Mouse (Mus musculus): ENCODE data around the gene Mrpl17. TPM values are rescaled to one million over a fixed set of nuclear protein-coding genes. Genes with fewer than 3 reads are reported as not detected.

Mrpl17 gene
- polyA plus RNA-seq, 1 experiment from 2014 or later, result 266 TPM

DNA sequence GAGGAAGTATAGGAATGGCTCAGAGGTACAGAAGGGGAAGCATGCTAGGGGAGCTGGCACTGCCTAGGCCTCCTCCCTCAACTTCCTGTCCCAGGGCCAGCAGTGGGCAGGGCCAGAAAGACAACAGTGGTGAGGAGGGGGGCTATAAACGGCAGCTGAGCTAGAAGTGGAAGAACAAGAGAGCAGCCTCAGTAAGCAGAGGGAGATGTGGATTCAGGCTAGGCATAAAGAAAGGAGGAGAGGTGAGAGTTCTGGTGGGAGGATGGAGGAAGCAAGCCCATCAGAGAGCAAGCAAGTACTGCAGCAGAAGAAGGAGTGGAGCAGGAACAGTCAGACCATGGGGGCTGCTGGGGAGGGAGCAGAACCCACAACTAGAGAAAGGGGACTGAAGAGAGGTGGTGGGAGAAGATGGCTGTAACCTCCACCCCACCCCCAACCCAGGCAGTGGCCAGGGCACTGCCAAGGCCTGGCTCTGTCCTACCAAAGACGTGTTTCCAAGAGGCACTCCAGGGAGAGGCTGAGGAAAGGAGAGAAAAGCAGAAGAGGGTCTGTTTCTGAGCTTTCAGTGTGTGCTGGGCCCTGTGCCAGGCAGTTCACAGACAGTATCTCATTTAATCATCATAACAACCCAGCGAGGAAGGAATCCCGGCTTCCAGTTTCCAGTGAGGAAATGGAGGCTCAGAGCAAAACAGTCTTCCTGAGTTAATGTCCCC is 32.2 kb downstream of the Mrpl17 start:
- Histone ChIP-seq H3K27me3 (ENCODE audit: control insufficient read depth, insufficient read depth, low read length) (no peaks in the 10 kb centered on the region), H3K4me1 (ENCODE audit: control insufficient read depth, insufficient read depth, low read length) (peaks cover 23% of the 10 kb centered on the region), H3K9me3 (replicated peaks; ENCODE audit: control insufficient read depth, low read length) (no peaks in the 10 kb centered on the region), H3K27ac (ENCODE audit: low read depth, low read length) (peak overlapping the region; percentile 84), H3K36me3 (ENCODE audit: control insufficient read depth, insufficient read depth, low read length) (0 out of 2 replicates have a peak, but pooled peaks cover 3% of the 10 kb centered on the region), H3K9ac (ENCODE audit: low read depth, low read length) (peak overlapping the region; percentile 1; the same call in 1 of the 2 replicates), H3K4me2 (peak overlapping the region; percentile 45), H3K4me3 (ENCODE audit: low read depth, low read length) (no peak overlapping the region)
- WGBS (ENCODE audit: insufficient replicate concordance), result 26% methylated on average over 4 of the region's 4 CpGs
- ATAC-seq (replicated peaks; ENCODE audit: insufficient number of reproducible peaks, low FRiP score, low TSS enrichment), result peak; percentile 78

GRCm38 (mm10) chr7:105777797-105778552 is 32.9 kb downstream of the Mrpl17 start:
- no peaks in the 10 kb centered on the region for H3K27me3 ChIP-seq (ENCODE audit: control insufficient read depth, insufficient read depth, low read length)
- ATAC-seq (replicated peaks; ENCODE audit: insufficient number of reproducible peaks, low FRiP score, low TSS enrichment), result peak; percentile 56
- H3K9me3 ChIP-seq (replicated peaks; ENCODE audit: control insufficient read depth, low read length), result no peaks in the 10 kb centered on the region
- 39% methylated on average over 13 of the region's 13 CpGs for WGBS (ENCODE audit: insufficient replicate concordance)
- H3K4me1 ChIP-seq (ENCODE audit: control insufficient read depth, insufficient read depth, low read length), result peaks cover 23% of the 10 kb centered on the region
- H3K36me3 ChIP-seq (ENCODE audit: control insufficient read depth, insufficient read depth, low read length), result peaks cover 3% of the 10 kb centered on the region; the same call in 1 of the 2 replicates
- H3K4me2 ChIP-seq, result peak overlapping the region; percentile 45
- no peak overlapping the region for H3K4me3 ChIP-seq (ENCODE audit: low read depth, low read length)
- peak overlapping the region; percentile 1; the same call in 1 of the 2 replicates for H3K9ac ChIP-seq (ENCODE audit: low read depth, low read length)
- peak overlapping the region; percentile 84 for H3K27ac ChIP-seq (ENCODE audit: low read depth, low read length)

GRCm38 (mm10) chr7:105777316-105777715 is 33.6 kb downstream of the Mrpl17 start:
- Histone ChIP-seq H3K9me3 (replicated peaks; ENCODE audit: control insufficient read depth, low read length) (no peaks in the 10 kb centered on the region), H3K36me3 (ENCODE audit: control insufficient read depth, insufficient read depth, low read length) (peaks cover 9% of the 10 kb centered on the region), H3K27me3 (ENCODE audit: control insufficient read depth, insufficient read depth, low read length) (no peaks in the 10 kb centered on the region), H3K4me3 (ENCODE audit: low read depth, low read length) (no peak overlapping the region), H3K4me2 (peak overlapping the region; percentile 45; the same call in 1 of the 2 replicates), H3K27ac (ENCODE audit: low read depth, low read length) (peak overlapping the region; percentile 84; the same call in 1 of the 2 replicates), H3K4me1 (ENCODE audit: control insufficient read depth, insufficient read depth, low read length) (peaks cover 23% of the 10 kb centered on the region), H3K9ac (ENCODE audit: low read depth, low read length) (no peak overlapping the region)
- 76% methylated on average over 1 of the region's 1 CpGs for WGBS (ENCODE audit: insufficient replicate concordance)
- no peak for ATAC-seq (replicated peaks; ENCODE audit: insufficient number of reproducible peaks, low FRiP score, low TSS enrichment)

DNA sequence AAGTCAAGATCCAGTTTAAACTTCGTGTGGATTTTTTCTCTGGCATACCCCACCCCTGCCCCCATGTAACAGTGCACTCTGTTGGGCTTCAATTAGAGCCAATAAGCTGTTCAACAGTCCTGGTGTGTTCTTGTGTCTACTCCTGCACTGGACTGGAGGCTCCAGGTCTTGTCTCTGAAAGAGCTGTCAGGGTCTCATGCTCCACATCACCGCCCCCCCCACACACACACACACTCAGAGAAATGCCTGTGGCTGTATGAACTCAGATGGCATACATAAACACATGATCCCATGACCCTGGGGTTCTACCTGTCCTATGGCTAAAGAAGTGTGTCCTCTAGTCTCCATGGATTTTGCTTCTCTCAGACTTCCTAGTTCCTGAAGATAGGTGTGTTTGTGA is 34.9 kb downstream of the Mrpl17 start:
- H3K27ac ChIP-seq (ENCODE audit: low read depth, low read length), result no peak overlapping the region
- ATAC-seq (replicated peaks; ENCODE audit: insufficient number of reproducible peaks, low FRiP score, low TSS enrichment), result no peak
- H3K9ac ChIP-seq (ENCODE audit: low read depth, low read length), result no peak overlapping the region
- no peak overlapping the region for H3K4me2 ChIP-seq
- H3K36me3 ChIP-seq (ENCODE audit: control insufficient read depth, insufficient read depth, low read length), result peaks cover 9% of the 10 kb centered on the region
- no peaks in the 10 kb centered on the region for H3K9me3 ChIP-seq (replicated peaks; ENCODE audit: control insufficient read depth, low read length)
- WGBS (ENCODE audit: insufficient replicate concordance), result 79% methylated on average over 2 of the region's 2 CpGs
- H3K4me1 ChIP-seq (ENCODE audit: control insufficient read depth, insufficient read depth, low read length), result peaks cover 23% of the 10 kb centered on the region
- no peaks in the 10 kb centered on the region for H3K27me3 ChIP-seq (ENCODE audit: control insufficient read depth, insufficient read depth, low read length)
- H3K4me3 ChIP-seq (ENCODE audit: low read depth, low read length), result no peak overlapping the region

- no peak overlapping the region for H3K27ac ChIP-seq (ENCODE audit: low read depth, low read length)
- H3K9me3 ChIP-seq (replicated peaks; ENCODE audit: control insufficient read depth, low read length), result no peaks in the 10 kb centered on the region
- 60% methylated on average over 8 of the region's 8 CpGs for WGBS (ENCODE audit: insufficient replicate concordance)
- H3K9ac ChIP-seq (ENCODE audit: low read depth, low read length), result no peak overlapping the region
- H3K27me3 ChIP-seq (ENCODE audit: control insufficient read depth, insufficient read depth, low read length), result no peaks in the 10 kb centered on the region
- H3K4me3 ChIP-seq (ENCODE audit: low read depth, low read length), result no peak overlapping the region
- peaks cover 9% of the 10 kb centered on the region for H3K36me3 ChIP-seq (ENCODE audit: control insufficient read depth, insufficient read depth, low read length)
- H3K4me2 ChIP-seq, result no peak overlapping the region
- ATAC-seq (replicated peaks; ENCODE audit: insufficient number of reproducible peaks, low FRiP score, low TSS enrichment), result no peak
- peaks cover 23% of the 10 kb centered on the region for H3K4me1 ChIP-seq (ENCODE audit: control insufficient read depth, insufficient read depth, low read length)
These were observed 36.2 kb downstream of the Mrpl17 start for GRCm38 (mm10) chr7:105774661-105775060.

- no peak overlapping the region for H3K4me2 ChIP-seq
- WGBS (ENCODE audit: insufficient replicate concordance), result 73% methylated on average over 5 of the region's 5 CpGs
- peaks cover 8% of the 10 kb centered on the region for H3K4me1 ChIP-seq (ENCODE audit: control insufficient read depth, insufficient read depth, low read length)
- no peak overlapping the region for H3K9ac ChIP-seq (ENCODE audit: low read depth, low read length)
- ATAC-seq (replicated peaks; ENCODE audit: insufficient number of reproducible peaks, low FRiP score, low TSS enrichment), result no peak
- no peaks in the 10 kb centered on the region for H3K27me3 ChIP-seq (ENCODE audit: control insufficient read depth, insufficient read depth, low read length)
- H3K27ac ChIP-seq (ENCODE audit: low read depth, low read length), result no peak overlapping the region
- H3K36me3 ChIP-seq (ENCODE audit: control insufficient read depth, insufficient read depth, low read length), result peaks cover 9% of the 10 kb centered on the region
- no peaks in the 10 kb centered on the region for H3K9me3 ChIP-seq (replicated peaks; ENCODE audit: control insufficient read depth, low read length)
- no peak overlapping the region for H3K4me3 ChIP-seq (ENCODE audit: low read depth, low read length)
These were observed 37.9 kb downstream of the Mrpl17 start for GRCm38 (mm10) chr7:105773041-105773440.

DNA sequence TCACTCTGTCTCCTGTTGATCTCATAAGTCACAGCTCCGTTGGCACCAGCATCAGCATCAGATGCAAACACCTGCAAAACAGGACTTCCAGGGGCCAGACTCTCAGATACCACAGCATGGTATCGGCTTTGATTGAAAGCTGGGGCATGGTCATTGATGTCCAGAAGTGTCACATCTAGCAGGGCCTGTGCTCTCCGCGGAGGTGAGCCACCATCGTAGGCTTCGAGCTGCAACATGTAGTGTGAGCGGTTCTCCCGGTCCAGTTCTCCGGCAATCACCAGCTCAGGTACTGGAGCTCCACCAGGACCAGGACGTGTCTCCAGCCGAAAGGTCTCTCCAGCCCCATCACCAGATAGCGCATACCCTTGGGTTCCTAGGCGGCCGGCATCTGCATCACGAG is 38.6 kb downstream of the Mrpl17 start:
- H3K4me2 ChIP-seq, result no peak overlapping the region
- no peak for ATAC-seq (replicated peaks; ENCODE audit: insufficient number of reproducible peaks, low FRiP score, low TSS enrichment)
- H3K4me3 ChIP-seq (ENCODE audit: low read depth, low read length), result no peak overlapping the region
- 91% methylated on average over 15 of the region's 15 CpGs for WGBS (ENCODE audit: insufficient replicate concordance)
- no peaks in the 10 kb centered on the region for H3K9me3 ChIP-seq (replicated peaks; ENCODE audit: control insufficient read depth, low read length)
- H3K27ac ChIP-seq (ENCODE audit: low read depth, low read length), result no peak overlapping the region
- no peak overlapping the region for H3K9ac ChIP-seq (ENCODE audit: low read depth, low read length)
- H3K4me1 ChIP-seq (ENCODE audit: control insufficient read depth, insufficient read depth, low read length), result peaks cover 8% of the 10 kb centered on the region
- peaks cover 9% of the 10 kb centered on the region for H3K36me3 ChIP-seq (ENCODE audit: control insufficient read depth, insufficient read depth, low read length)
- H3K27me3 ChIP-seq (ENCODE audit: control insufficient read depth, insufficient read depth, low read length), result no peaks in the 10 kb centered on the region

DNA sequence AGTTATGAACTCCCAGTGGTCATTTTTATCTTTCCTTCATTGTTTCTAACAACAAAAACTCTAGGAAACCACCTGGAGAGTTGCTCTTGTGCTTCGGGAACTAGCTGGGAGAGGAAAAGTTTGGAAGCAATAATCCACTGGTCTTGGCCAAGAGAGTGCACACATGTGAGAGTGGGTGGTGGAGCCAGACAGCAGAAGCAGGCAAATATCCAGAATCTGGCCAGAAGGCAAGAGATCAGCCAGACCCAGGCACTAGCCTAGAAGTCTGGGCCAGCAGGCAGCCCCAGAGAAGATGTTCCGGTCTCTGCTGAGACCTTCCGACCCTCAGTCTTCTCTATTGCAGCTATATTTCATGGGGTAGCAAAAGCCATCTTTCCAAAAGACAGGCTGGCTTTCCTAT is 40.9 kb downstream of the Mrpl17 start:
- no peak for ATAC-seq (replicated peaks; ENCODE audit: insufficient number of reproducible peaks, low FRiP score, low TSS enrichment)

More for the DNA sequence above, 40.9 kb downstream of the Mrpl17 start:
- Histone ChIP-seq H3K4me2 (no peak overlapping the region), H3K27ac (ENCODE audit: low read depth, low read length) (no peak overlapping the region), H3K9ac (ENCODE audit: low read depth, low read length) (no peak overlapping the region), H3K27me3 (ENCODE audit: control insufficient read depth, insufficient read depth, low read length) (no peaks in the 10 kb centered on the region), H3K36me3 (ENCODE audit: control insufficient read depth, insufficient read depth, low read length) (peaks cover 17% of the 10 kb centered on the region), H3K4me1 (ENCODE audit: control insufficient read depth, insufficient read depth, low read length) (peaks cover 6% of the 10 kb centered on the region), H3K4me3 (ENCODE audit: low read depth, low read length) (no peak overlapping the region), H3K9me3 (replicated peaks; ENCODE audit: control insufficient read depth, low read length) (no peaks in the 10 kb centered on the region)
- WGBS (ENCODE audit: insufficient replicate concordance), result 85% methylated on average over 3 of the region's 3 CpGs
